Mouse (Mus musculus): ENCODE data around the gene Zfp316. TPM values are rescaled to one million over a fixed set of nuclear protein-coding genes. Genes with fewer than 3 reads are reported as not detected.

The Zfp316 gene
- 1 to 10 TPM; 2.9 to 3.1 TPM for total RNA-seq (2021)
- long read RNA-seq, experiment 1, full-length matches to known transcripts, result 1 of 2 reads
- long read RNA-seq, experiment 1, partial matches to known transcripts, result 0 of 2 reads
- long read RNA-seq, experiment 1, other reads (novel, unspliced or antisense), result 1 of 2 reads
- long read RNA-seq, experiment 2, full-length matches to known transcripts, result 2 of 2 reads
- long read RNA-seq, experiment 2, partial matches to known transcripts, result 0 of 2 reads
- long read RNA-seq, experiment 2, other reads (novel, unspliced or antisense), result 0 of 2 reads

GRCm38 (mm10) chr5:143269363-143270150, at the start of gene Zfp316:
Zfp316 (minus strand) TSS chr5:143270022.
- DNase-seq, result peak; percentile 61

DNA sequence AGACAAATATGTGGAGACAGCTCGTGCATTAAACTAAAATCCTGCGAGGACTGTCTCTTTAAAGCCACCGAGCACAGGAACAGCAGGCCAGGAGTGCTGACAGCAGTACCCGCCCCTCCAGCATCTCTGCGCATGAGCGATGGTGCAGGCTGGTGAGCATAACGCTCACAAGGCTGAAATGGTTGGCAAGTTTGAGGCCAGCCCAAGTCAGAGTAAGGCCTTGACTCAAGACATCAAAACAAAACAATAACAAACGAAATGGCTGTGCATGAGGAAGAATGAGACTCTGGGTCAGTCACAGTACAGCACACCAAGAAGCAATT, 47.4 kb upstream of the Zfp316 start:
- DNase-seq, result no peak

- no peak for DNase-seq
These were observed 46.9 kb upstream of the Zfp316 start for GRCm38 (mm10) chr5:143316605-143317287.

GRCm38 (mm10) chr5:143315514-143315888, 45.7 kb upstream of the Zfp316 start:
- DNase-seq, result no peak

DNA sequence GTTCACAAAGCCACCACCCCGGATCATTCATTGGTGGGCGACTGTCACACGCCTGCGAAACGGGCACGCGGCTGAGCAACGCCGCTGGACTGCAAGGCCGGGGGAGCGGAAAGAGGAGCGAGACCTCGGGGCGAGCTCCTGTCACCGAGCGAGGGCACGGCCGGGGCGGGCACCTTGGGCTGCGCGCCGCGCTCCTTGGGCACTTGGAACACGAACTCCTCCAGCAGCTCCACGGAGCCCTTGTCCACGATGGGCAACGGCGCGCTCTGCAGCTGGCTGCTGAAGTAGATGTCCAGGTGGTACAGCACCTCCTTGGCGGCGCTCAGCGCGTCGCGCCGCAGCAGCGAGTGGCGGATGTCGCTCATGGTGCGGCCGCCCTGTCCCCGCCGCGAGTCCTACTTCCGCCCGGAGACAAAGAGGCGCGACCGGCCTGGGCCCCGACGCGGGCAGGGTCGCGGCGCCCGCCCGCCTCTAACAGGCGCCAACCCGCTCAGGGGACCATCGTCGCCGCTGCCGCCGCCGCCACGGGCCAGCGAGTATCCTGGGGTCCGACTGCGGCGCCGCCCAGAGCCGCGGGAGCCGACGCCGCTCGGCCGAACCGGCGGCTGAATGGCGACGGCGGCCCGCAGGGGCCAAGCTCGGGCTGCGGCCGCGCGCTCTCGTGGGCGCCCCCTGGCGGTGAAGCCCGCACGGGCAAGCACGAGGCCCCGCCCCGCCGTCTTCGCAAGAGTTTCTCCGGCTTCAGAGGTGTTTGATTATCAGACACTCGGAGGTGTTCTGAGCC, 45.1 kb upstream of the Zfp316 start, which contains the start of gene E130309D02Rik:
TSS of gene E130309D02Rik (minus strand) at position 631 of the 784 bp plus-strand sequence.
- peak; percentile 85 for DNase-seq

DNA sequence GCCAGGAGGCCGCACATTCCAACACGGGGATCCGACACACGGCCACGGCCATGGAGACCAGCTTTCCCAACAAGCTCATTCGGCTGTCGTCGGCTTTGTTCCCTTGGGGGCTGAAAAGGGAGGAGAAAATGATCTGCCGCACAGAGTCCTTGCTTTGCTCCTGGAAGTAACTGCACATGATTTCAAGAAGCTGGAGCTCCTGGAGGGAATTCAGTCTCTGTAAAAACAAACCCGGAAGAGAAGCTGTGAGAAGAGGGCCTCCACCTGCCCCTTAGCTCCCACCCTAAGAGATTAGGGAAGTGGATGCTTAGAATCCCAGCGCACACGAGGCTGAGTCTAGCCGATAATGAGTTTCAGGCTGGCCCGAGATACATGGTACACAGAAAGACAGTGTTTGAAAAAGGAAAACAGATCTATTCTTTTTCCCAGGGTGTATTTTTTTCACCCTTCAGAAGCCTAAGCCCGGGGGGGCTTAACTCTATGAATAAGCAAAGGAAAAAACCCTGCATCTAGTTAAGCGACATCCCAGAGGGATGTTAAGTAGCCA, 44.4 kb upstream of the Zfp316 start:
- no peak for DNase-seq

DNA sequence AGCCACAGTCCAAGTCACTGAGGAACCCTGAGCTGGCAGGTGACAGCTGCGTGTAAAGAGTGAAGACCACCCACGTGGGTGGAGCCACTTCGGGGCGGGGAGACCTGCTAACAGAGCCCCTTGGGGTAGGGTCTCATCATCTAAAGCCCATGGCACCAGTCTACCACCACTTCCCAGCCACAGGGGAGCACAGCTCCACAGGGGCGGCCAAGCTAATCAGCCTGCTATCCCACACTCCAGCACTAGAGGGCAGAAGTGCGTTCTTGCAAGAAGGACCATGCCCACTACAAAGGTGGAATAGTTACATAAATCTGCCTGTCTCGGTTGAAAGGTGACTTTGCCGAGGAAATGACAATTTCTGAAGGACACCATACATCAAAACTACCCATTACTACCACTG, 42.1 kb upstream of the Zfp316 start:
- peak; percentile 28 for DNase-seq

- no peak for DNase-seq
These were observed 40.1 kb upstream of the Zfp316 start for GRCm38 (mm10) chr5:143309916-143310315.

DNA sequence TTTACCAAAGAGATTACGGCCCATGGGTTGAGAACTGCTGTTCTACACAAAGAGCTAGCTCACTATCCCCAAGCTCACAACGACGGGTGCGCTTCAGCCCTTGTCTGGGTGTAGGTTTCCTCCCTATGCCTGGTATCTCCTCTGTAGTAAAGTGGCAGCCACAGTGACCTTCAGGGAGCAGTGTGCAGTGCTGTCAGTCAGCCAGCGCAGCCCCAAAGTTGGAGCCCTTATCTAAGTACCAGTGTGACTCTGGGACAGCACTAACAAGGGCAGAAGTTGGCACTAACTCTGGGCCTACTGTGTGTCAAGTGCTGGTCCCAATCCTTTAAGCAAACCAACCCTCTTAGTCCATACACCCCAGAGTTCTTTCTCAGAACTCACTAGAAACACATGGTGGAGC, 39.0 kb upstream of the Zfp316 start:
- no peak for DNase-seq

- DNase-seq, result no peak
These were observed 34.4 kb upstream of the Zfp316 start for GRCm38 (mm10) chr5:143304251-143304650.

DNA sequence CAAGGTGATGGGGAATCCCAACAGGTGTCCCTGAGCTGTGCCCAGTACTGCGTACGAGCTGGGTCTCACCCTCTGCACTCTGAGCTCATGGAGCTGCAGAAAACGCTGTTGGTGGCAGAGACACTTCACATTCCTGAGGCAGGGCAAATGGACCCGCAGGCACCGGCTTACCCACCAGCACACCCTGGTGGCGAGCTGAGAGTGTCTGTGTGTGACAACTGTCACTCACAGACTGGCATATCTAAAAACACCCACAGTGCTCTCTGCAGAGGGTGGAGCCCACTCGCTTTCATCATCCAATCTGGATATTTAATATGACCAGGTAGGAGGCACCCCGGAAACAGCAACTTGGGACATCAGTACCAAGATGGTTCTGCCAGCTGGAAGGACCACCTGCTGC, 31.5 kb upstream of the Zfp316 start:
- no peak for DNase-seq

- DNase-seq, result no peak
These were observed 29.9 kb upstream of the Zfp316 start for GRCm38 (mm10) chr5:143299686-143300085.

GRCm38 (mm10) chr5:143298391-143298790, 28.6 kb upstream of the Zfp316 start:
- DNase-seq, result no peak

DNA sequence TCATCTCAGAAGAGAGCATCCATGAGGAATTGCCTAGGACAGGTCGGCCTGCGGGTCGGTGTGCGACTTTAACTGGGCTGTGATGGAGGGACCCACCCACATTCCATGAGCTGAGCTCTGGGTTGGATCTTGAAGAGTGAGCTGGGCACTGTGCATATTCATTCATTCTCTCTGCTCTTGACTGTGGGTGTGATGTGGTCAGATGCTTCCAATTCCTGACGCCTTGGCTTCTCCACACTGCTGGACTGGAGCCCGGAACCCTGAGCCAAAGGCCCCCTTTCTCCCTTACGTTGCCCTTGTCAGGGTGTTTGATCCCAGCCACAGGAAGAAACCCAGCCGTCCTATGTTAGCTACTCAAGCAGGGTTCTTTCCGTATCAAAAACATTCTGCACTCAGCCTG, 28.2 kb upstream of the Zfp316 start:
- DNase-seq, result no peak

- DNase-seq, result no peak
These were observed 25.5 kb upstream of the Zfp316 start for GRCm38 (mm10) chr5:143295330-143295729.

DNA sequence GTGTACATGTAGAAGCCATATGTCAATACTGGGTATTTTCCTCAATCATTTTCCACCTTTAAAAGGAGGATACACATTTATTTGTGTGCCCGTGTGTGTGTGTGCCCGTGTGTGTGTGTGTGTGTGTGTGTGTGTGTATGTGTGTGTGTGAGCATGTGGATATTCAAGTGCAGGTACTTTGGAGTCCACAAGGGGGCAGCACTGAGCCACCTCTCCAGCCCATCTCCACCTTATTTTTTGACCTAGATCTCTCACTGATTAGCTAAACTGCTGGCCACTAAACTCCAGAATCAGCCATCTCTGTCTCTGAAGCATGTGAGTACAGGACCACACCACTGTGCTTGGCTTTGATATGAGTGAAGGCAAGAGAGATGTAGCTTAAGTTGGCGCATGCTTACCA, 25.0 kb upstream of the Zfp316 start:
- DNase-seq, result no peak

DNA sequence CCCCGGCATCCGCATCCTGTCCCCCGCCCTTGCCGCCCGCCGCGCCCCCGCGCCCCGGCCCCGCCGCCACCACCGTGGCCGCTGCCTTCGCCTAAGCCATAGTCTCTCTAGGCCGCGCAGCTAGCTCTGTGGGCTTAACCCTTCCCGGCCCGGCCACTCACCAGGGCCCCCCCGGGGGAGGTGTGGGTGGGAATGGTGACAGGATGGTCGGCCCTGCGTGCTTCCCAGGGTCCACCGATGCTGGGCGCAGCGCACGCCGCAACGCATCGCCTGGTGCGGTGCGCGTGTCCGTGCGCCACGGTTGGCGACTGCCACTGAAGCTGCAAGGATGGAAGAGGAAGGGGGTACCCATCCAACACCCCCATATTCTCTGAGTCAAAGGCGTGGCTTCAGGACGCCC, 23.6 kb upstream of the Zfp316 start, which contains the start of gene Zfp853:
TSS of gene Zfp853 (minus strand) at position 220 of the 400 bp plus-strand sequence.
- DNase-seq, result no peak

DNA sequence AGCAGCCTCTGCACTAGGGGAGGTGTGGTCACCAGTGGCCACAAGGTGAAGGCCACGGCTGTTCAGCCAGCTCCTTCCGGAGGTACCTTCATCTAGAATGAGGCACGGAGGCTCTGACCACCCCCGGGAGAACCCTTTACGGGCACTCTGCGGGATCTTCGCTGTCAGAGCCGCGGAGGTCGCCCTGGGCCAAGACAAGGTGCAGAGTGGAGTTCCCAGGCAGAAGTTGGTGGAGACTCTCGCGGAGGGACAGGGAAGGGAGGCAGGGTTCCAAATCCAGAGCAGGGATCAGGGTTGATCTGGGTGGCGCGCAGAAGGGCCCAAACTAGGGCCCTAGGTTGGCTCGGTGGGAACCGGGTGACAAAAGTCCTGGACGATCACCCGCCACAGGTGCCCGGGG, 23.1 kb upstream of the Zfp316 start:
- DNase-seq, result no peak

GRCm38 (mm10) chr5:143289299-143289698, 19.5 kb upstream of the Zfp316 start:
- DNase-seq, result no peak

DNA sequence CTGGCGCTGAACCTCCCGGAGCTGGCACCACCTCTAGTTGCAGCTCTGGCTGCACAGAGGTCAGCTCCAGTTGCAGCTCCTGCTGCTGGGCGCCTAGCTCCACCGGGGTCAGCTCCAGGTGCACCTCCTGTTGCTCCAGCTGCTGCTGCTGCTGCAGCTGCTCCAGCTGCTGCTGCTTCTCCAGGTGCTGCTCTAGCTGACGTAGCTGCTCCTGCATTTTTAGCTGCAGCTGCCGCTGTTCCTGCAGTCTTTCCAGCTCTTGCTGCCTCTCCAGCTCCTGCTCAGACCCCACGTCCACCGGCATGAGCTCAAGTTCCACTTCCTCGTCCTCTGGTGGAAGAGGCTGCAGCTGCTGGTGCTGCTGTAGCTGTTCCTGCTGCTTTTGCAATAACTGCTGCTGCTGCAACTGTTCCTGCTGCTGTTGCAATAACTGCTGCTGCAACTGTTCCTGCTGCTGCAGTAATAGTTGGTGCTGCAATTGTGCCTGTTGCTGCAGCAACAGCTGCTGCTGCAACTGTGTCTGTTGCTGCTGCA, 18.6 kb upstream of the Zfp316 start:
- no peak for DNase-seq

- no peak for DNase-seq
These were observed 18.0 kb upstream of the Zfp316 start for GRCm38 (mm10) chr5:143287774-143288328.

Measured in gastrocnemius, postnatal 25 days (tissue).